Mouse (Mus musculus) gastrocnemius, postnatal 36 days (tissue): ENCODE measurements around the gene Cryba1. TPM values are rescaled to one million over a fixed set of nuclear protein-coding genes. Genes with fewer than 3 reads are reported as not detected.

Experiments used
- total RNA-seq, 2 experiments: library from RNA; stranded (reverse); gene quantifications; 2 replicates each; pipeline ENCODE4 v1.2.3; 2021

The Cryba1 gene
- total RNA-seq, 2 experiments from 2014 or later: not detected

Other genes starting within 250 kb of the Cryba1 start
- 1 to 10 TPM; 7.3 to 8.3 TPM for gene Ankrd13b, start 235.6 kb downstream of the Cryba1 start, total RNA-seq
- gene Git1, start 231.7 kb downstream of the Cryba1 start, total RNA-seq: 10 to 100 TPM; 23.9 to 25.5 TPM
- gene Abhd15, start 210.2 kb downstream of the Cryba1 start, total RNA-seq: under 1 TPM; 0.28 to 0.52 TPM
- gene Trp53i13, start 209.3 kb downstream of the Cryba1 start, total RNA-seq: 1 to 10 TPM; 2.9 to 3.6 TPM
- gene Gm10392, start 206.1 kb downstream of the Cryba1 start, total RNA-seq: not detected
- 10 to 100 TPM; 33.7 to 36.4 TPM for gene Taok1, start 117.5 kb downstream of the Cryba1 start, total RNA-seq
- 10 to 100 TPM; 31.2 to 35.4 TPM for gene Nufip2, start 39.1 kb downstream of the Cryba1 start, total RNA-seq
- 100 to 1,000 TPM; 331 to 334 TPM for gene Myo18a, start 38.0 kb upstream of the Cryba1 start, total RNA-seq
- gene Gm10277, start 62.5 kb upstream of the Cryba1 start, total RNA-seq: not detected
- gene Pipox, start 168.8 kb upstream of the Cryba1 start, total RNA-seq: not detected
- under 1 TPM in 1 of 2 experiments, not detected in 1; 0.10 TPM for gene Sez6, start 205.5 kb upstream of the Cryba1 start, total RNA-seq